Mouse (Mus musculus) hindbrain, embryonic 14.5 days (tissue): ENCODE data around the gene Rab7. TPM values are rescaled to one million over a fixed set of nuclear protein-coding genes. Genes with fewer than 3 reads are reported as not detected.

ENCODE experiments used
- ATAC-seq: fragments of 200-750 bp; cut with Nextera tagmentation; 2 replicates; pipeline ENCODE4 v1.8.0; 2017; ENCODE audit warnings: moderate number of reproducible peaks, mild to moderate bottlenecking, moderate TSS enrichment, moderate library complexity; ENCODE audit not compliant: low FRiP score
- DNase-seq: peaks from one replicate; pipeline ENCODE4 v3.0.0-alpha.2; 2015; ENCODE audit warnings: low spot score
- H3K27ac ChIP-seq: fragments of 300-500 bp; sonication (generic); 2 replicates; pipeline ENCODE4 v1.5.1; 2014; ENCODE audit warnings: mild to moderate bottlenecking, moderate library complexity
- H3K27me3 ChIP-seq: fragments of 300-500 bp; sonication (generic); 2 replicates; pipeline ENCODE4 v1.6.1; 2014; ENCODE audit warnings: mild to moderate bottlenecking, low read length, mixed read lengths; ENCODE audit not compliant: control insufficient read depth, insufficient read depth
- H3K36me3 ChIP-seq: fragments of 300-500 bp; sonication (generic); replicated peaks from 2 replicates; pipeline ENCODE4 v1.6.1; 2014; ENCODE audit not compliant: control insufficient read depth, insufficient read depth
- H3K4me1 ChIP-seq: fragments of 300-500 bp; sonication (generic); replicated peaks from 2 replicates; pipeline ENCODE4 v1.6.1; 2014; ENCODE audit warnings: antibody characterized with exemption, low read length, mixed read lengths; ENCODE audit not compliant: control insufficient read depth, insufficient read depth
- H3K4me2 ChIP-seq: fragments of 300-500 bp; sonication (generic); replicated peaks from 2 replicates; pipeline ENCODE4 v1.6.1; 2014; ENCODE audit warnings: mild to moderate bottlenecking, moderate library complexity
- H3K4me3 ChIP-seq: fragments of 300-500 bp; sonication (generic); replicated peaks from 2 replicates; pipeline ENCODE4 v1.5.1; 2014; ENCODE audit warnings: mild to moderate bottlenecking, low read length
- H3K9ac ChIP-seq: fragments of 300-500 bp; sonication (generic); 2 replicates; pipeline ENCODE4 v1.6.1; 2014
- H3K9me3 ChIP-seq: fragments of 300-500 bp; sonication (generic); 2 replicates; pipeline ENCODE4 v1.6.1; 2016; ENCODE audit warnings: low read length; ENCODE audit not compliant: control insufficient read depth
- WGBS: fragments of 180-500 bp; shearing (Covaris S2); extraction: QIAGEN DNeasy Blood & Tissue Kit; methylation state at CpG from one replicate; pipeline ENCODE4 v1.1.7; 2014; 5-methylcytosine and 5-hydroxymethylcytosine counted together
- polyA plus RNA-seq: library from polyadenylated mRNA; unstranded; fragments of >200 nt; fragmentation: Nextera tagmentation; extraction: Ambion mirVana; gene quantifications from 2 replicates; pipeline ENCODE4 v1.2.1, GENCODE M21; 2014

Rab7 gene
- polyA plus RNA-seq, 1 experiment from 2014 or later, result 377 TPM

GRCm38 (mm10) chr6:88042336-88042735 lies 2.7 kb downstream of the Rab7 start:
- ATAC-seq (no peak), DNase-seq (no peak)
- peaks cover 12% of the 10 kb centered on the region; the same call in 1 of the 2 replicates for H3K36me3 ChIP-seq
- H3K27me3 ChIP-seq, result peaks cover 2% of the 10 kb centered on the region; the same call in 1 of the 2 replicates
- 93% methylated on average over 3 of the region's 3 CpGs for WGBS
- H3K4me1 ChIP-seq, result peaks cover 24% of the 10 kb centered on the region
- no peak overlapping the region for H3K4me3 ChIP-seq
- H3K9ac ChIP-seq, result no peak overlapping the region
- no peak overlapping the region for H3K27ac ChIP-seq
- H3K4me2 ChIP-seq, result no peak overlapping the region
- H3K9me3 ChIP-seq, result no peaks in the 10 kb centered on the region

GRCm38 (mm10) chr6:88041221-88041620 lies 3.8 kb downstream of the Rab7 start:
- Histone ChIP-seq H3K27ac (no peak overlapping the region), H3K4me3 (no peak overlapping the region), H3K9ac (no peak overlapping the region), H3K36me3 (peaks cover 12% of the 10 kb centered on the region; the same call in 1 of the 2 replicates), H3K4me2 (no peak overlapping the region), H3K9me3 (no peaks in the 10 kb centered on the region), H3K4me1 (peaks cover 24% of the 10 kb centered on the region), H3K27me3 (no peaks in the 10 kb centered on the region)
- 77% methylated on average over 4 of the region's 4 CpGs for WGBS
- DNase-seq (no peak), ATAC-seq (no peak)

- Histone ChIP-seq H3K9ac (no peak overlapping the region), H3K27me3 (no peaks in the 10 kb centered on the region), H3K27ac (no peak overlapping the region), H3K36me3 (peaks cover 12% of the 10 kb centered on the region; the same call in 1 of the 2 replicates), H3K9me3 (no peaks in the 10 kb centered on the region), H3K4me3 (no peak overlapping the region), H3K4me2 (no peak overlapping the region), H3K4me1 (peaks cover 24% of the 10 kb centered on the region)
- ATAC-seq (no peak), DNase-seq (no peak)
- 98% methylated on average over 4 of the region's 4 CpGs for WGBS
Observed at GRCm38 (mm10) chr6:88039426-88039825, 5.6 kb downstream of the Rab7 start.

GRCm38 (mm10) chr6:88037471-88038045 lies 7.5 kb downstream of the Rab7 start:
- DNase-seq (no peak), ATAC-seq (no peak)
- Histone ChIP-seq H3K9me3 (no peaks in the 10 kb centered on the region), H3K27ac (no peak overlapping the region), H3K27me3 (no peaks in the 10 kb centered on the region), H3K4me2 (no peak overlapping the region), H3K9ac (no peak overlapping the region), H3K36me3 (peaks cover 12% of the 10 kb centered on the region; the same call in 1 of the 2 replicates), H3K4me1 (peaks cover 6% of the 10 kb centered on the region; the same call in 1 of the 2 replicates), H3K4me3 (no peak overlapping the region)
- WGBS, result 81% methylated on average over 4 of the region's 4 CpGs

GRCm38 (mm10) chr6:88033504-88033903 lies 11.6 kb downstream of the Rab7 start:
- WGBS, result 86% methylated on average over 3 of the region's 3 CpGs
- DNase-seq (no peak), ATAC-seq (no peak)
- H3K4me2 ChIP-seq, result no peak overlapping the region
- H3K4me1 ChIP-seq, result no peaks in the 10 kb centered on the region
- no peak overlapping the region for H3K27ac ChIP-seq
- 0 out of 2 replicates have a peak, but pooled peaks cover under 1% of the 10 kb centered on the region for H3K36me3 ChIP-seq
- no peak overlapping the region for H3K4me3 ChIP-seq
- no peaks in the 10 kb centered on the region for H3K27me3 ChIP-seq
- no peak overlapping the region for H3K9ac ChIP-seq
- no peaks in the 10 kb centered on the region for H3K9me3 ChIP-seq

- Histone ChIP-seq H3K4me3 (no peak overlapping the region), H3K27ac (no peak overlapping the region), H3K4me2 (no peak overlapping the region), H3K9ac (no peak overlapping the region), H3K27me3 (no peaks in the 10 kb centered on the region), H3K36me3 (peaks cover 5% of the 10 kb centered on the region), H3K4me1 (no peaks in the 10 kb centered on the region), H3K9me3 (no peaks in the 10 kb centered on the region)
- 96% methylated on average over 2 of the region's 2 CpGs for WGBS
- DNase-seq, result no peak
- ATAC-seq, result no peak
Observed at GRCm38 (mm10) chr6:88030432-88030831, 14.6 kb downstream of the Rab7 start.

GRCm38 (mm10) chr6:88027390-88027789 lies 17.7 kb downstream of the Rab7 start:
- Histone ChIP-seq H3K9me3 (no peaks in the 10 kb centered on the region), H3K36me3 (peaks cover 6% of the 10 kb centered on the region), H3K27me3 (no peaks in the 10 kb centered on the region), H3K4me2 (no peak overlapping the region), H3K4me1 (no peaks in the 10 kb centered on the region), H3K4me3 (no peak overlapping the region), H3K9ac (no peak overlapping the region), H3K27ac (no peak overlapping the region)
- DNase-seq, result no peak
- 67% methylated on average over 5 of the region's 5 CpGs for WGBS
- no peak for ATAC-seq

- 96% methylated on average over 10 of the region's 10 CpGs for WGBS
Observed at GRCm38 (mm10) chr6:88023316-88023890, 21.7 kb downstream of the Rab7 start.

GRCm38 (mm10) chr6:88019154-88019553 lies 25.9 kb downstream of the Rab7 start:
- DNase-seq, result no peak
- Histone ChIP-seq H3K4me2 (no peak overlapping the region), H3K36me3 (peaks cover 5% of the 10 kb centered on the region; the same call in 1 of the 2 replicates), H3K27ac (no peak overlapping the region), H3K27me3 (no peaks in the 10 kb centered on the region), H3K4me1 (no peaks in the 10 kb centered on the region), H3K9ac (no peak overlapping the region), H3K9me3 (no peaks in the 10 kb centered on the region), H3K4me3 (no peak overlapping the region)
- WGBS, result 90% methylated on average over 2 of the region's 2 CpGs
- ATAC-seq, result no peak

More at GRCm38 (mm10) chr6:88023316-88023890, 21.7 kb downstream of the Rab7 start:
- Histone ChIP-seq H3K4me2 (no peak overlapping the region), H3K9me3 (no peaks in the 10 kb centered on the region), H3K27me3 (no peaks in the 10 kb centered on the region), H3K4me3 (no peak overlapping the region), H3K4me1 (no peaks in the 10 kb centered on the region), H3K9ac (no peak overlapping the region), H3K27ac (no peak overlapping the region), H3K36me3 (peaks cover 6% of the 10 kb centered on the region)
- no peak for DNase-seq
- ATAC-seq, result no peak
